Mouse (Mus musculus) small intestine, adult 2 months (tissue): Measurements from ENCODE around the gene Hsf5.

Experiments
- CTCF ChIP-seq: fragments of 200-500 bp; IDR thresholded peaks from 2 replicates; pipeline ENCODE4 v1.5.1; 2012; ENCODE audit warnings: low read depth, mild to moderate bottlenecking, control low read depth, inconsistent platforms, low read length, moderate library complexity, mixed read lengths; ENCODE audit not compliant: insufficient replicate concordance, insufficient read length; ENCODE audit errors: extremely low read depth
- POLR2A ChIP-seq: fragments of 200-500 bp; IDR thresholded peaks from 2 replicates; pipeline ENCODE4 v1.6.1; 2012; ENCODE audit warnings: low read depth, mild to moderate bottlenecking, control low read depth, inconsistent platforms, low read length, moderate library complexity

- TF ChIP-seq POLR2A (no peak), CTCF (no peak; the same call in 1 of the 2 replicates)
Measured at GRCm38 (mm10) chr11:87664521-87664920, 47.6 kb downstream of the Hsf5 start.
